Mouse (Mus musculus) kidney, embryonic 14.5 days (tissue): ENCODE measurements at regions not wholly inside any gene's neighbourhood (a gene's known extent, or its start where the extent isn't known, plus 50 kb on each side); places are given as distances from the start of the nearest gene placed in this dataset.

ENCODE experiments used
- ATAC-seq: fragments of 200-750 bp; cut with Nextera tagmentation; 2 replicates; pipeline ENCODE4 v1.8.0; 2017; ENCODE audit warnings: moderate number of reproducible peaks, mild to moderate bottlenecking, moderate TSS enrichment, moderate library complexity; ENCODE audit not compliant: low FRiP score, low TSS enrichment
- H3K27ac ChIP-seq: fragments of 300-500 bp; sonication (generic); 2 replicates; pipeline ENCODE4 v1.5.1; 2014; ENCODE audit warnings: low read depth, mild to moderate bottlenecking, low read length, moderate library complexity, mixed read lengths
- H3K27me3 ChIP-seq: fragments of 300-500 bp; sonication (generic); 2 replicates; pipeline ENCODE4 v1.6.1; 2014; ENCODE audit warnings: mild to moderate bottlenecking, low read length; ENCODE audit not compliant: control insufficient read depth, insufficient read depth
- H3K36me3 ChIP-seq: fragments of 300-500 bp; sonication (generic); 2 replicates; pipeline ENCODE4 v1.6.1; 2014; ENCODE audit warnings: low read length, mixed read lengths; ENCODE audit not compliant: control insufficient read depth, insufficient read depth
- H3K4me1 ChIP-seq: fragments of 300-500 bp; sonication (generic); 2 replicates; pipeline ENCODE4 v1.6.1; 2014; ENCODE audit warnings: low read length, mixed read lengths; ENCODE audit not compliant: control insufficient read depth, insufficient read depth
- H3K4me2 ChIP-seq: fragments of 300-500 bp; sonication (generic); replicated peaks from 2 replicates; pipeline ENCODE4 v1.6.1; 2014; ENCODE audit warnings: low read depth, mild to moderate bottlenecking, low read length
- H3K4me3 ChIP-seq: fragments of 300-500 bp; sonication (generic); 2 replicates; pipeline ENCODE4 v1.5.1; 2014; ENCODE audit warnings: mild to moderate bottlenecking, low read length
- H3K9ac ChIP-seq: fragments of 300-500 bp; sonication (generic); 2 replicates; pipeline ENCODE4 v1.6.1; 2014; ENCODE audit warnings: low read depth, mild to moderate bottlenecking, low read length, moderate library complexity
- H3K9me3 ChIP-seq: fragments of 300-500 bp; sonication (generic); 2 replicates; pipeline ENCODE4 v1.6.1; 2016; ENCODE audit warnings: low read length; ENCODE audit not compliant: control insufficient read depth
- WGBS: fragments of 180-500 bp; shearing (Covaris S2); extraction: QIAGEN DNeasy Blood & Tissue Kit; methylation state at CpG from one replicate; pipeline ENCODE4 v1.1.7; 2014; 5-methylcytosine and 5-hydroxymethylcytosine counted together

DNA sequence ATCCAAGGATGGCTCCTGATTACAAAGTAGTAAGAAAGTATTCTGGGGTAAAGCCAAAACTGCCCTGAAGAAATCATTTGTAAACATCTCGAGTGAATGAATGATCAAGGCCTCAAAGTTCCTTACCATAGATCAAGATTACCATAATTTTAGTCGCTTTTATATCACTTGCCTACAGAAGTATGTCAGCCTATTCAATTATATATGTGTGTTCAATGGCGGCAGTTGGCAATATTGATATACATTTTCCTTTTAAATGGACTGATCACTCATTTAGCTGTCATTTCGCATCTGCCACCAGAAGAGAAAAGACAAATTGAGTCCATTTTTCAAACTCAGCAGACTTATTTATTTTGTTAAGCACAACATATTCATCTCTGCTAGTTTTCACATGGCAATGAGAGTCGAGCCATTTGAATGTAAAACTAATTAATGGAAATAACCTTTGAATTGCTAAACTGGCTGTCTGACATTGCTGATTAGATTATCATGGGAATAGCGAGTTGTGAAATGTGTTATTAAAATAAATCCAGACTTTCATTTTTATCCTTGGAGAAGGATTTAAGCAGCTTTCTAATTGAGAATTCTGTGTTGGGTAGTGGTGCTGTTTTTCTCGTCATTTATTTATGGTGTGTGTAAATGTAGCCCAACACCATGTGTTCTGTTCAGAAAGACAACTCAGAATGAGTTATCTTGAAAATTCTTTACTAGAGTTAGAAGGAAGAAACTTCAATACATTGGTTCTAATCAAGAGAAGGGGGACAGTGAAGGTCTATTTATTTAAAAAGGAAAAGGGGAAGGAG, 350.6 kb upstream of the Clec14a start:
- no peaks in the 10 kb centered on the region for H3K27me3 ChIP-seq
- H3K4me1 ChIP-seq, result no peaks in the 10 kb centered on the region
- H3K36me3 ChIP-seq, result no peaks in the 10 kb centered on the region
- no peak for ATAC-seq
- WGBS, result 84% methylated on average over 7 of the region's 7 CpGs
- no peak overlapping the region for H3K9ac ChIP-seq
- H3K4me2 ChIP-seq, result no peak overlapping the region
- H3K4me3 ChIP-seq, result no peak overlapping the region
- no peaks in the 10 kb centered on the region for H3K9me3 ChIP-seq
- H3K27ac ChIP-seq, result no peak overlapping the region

DNA sequence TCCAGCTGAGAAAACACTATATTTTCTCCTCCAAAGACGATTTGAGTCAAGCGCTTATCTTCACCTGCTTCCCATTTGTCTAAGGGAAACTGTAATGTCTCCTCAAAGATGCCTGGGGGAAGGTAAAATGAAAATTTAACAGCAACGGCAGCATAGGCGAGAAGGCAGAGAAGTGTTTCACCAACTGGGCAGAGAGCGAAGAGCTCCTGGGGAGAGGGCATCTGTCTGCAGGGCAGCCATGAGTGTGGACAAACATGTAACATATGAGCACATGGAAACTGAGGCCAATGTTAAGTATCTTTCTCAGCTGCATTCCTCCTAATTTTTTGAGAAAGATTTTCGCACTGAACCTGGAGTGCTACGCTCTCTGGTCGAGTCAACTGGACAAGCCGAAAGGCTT, 325.7 kb upstream of the Clec14a start:
- no peak overlapping the region for H3K4me2 ChIP-seq
- no peak overlapping the region for H3K27ac ChIP-seq
- H3K4me3 ChIP-seq, result no peak overlapping the region
- 93% methylated on average over 9 of the region's 9 CpGs for WGBS
- H3K9ac ChIP-seq, result no peak overlapping the region
- H3K9me3 ChIP-seq, result no peaks in the 10 kb centered on the region
- H3K4me1 ChIP-seq, result no peaks in the 10 kb centered on the region
- no peak for ATAC-seq
- no peaks in the 10 kb centered on the region for H3K27me3 ChIP-seq
- no peaks in the 10 kb centered on the region for H3K36me3 ChIP-seq

DNA sequence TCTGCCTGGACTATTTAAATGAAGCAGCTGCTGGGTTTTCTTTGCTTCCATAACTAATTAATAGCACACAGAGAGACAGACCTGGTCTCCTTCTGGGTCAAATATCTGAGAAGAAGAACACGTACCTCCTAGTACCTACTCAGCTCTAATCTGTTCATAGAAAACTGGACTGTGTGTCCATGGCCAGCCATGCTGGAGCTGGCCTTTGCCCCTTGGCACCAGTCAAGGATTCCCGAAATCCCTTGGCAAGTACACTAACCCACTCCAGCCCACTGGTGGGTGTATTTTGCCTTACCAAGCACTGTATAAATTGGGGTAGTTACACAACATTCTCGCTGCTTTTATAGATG, 322.4 kb upstream of the Clec14a start:
- no peak overlapping the region for H3K27ac ChIP-seq
- WGBS, result 87% methylated on average over 3 of the region's 3 CpGs
- H3K27me3 ChIP-seq, result no peaks in the 10 kb centered on the region
- no peaks in the 10 kb centered on the region for H3K4me1 ChIP-seq
- no peak overlapping the region for H3K9ac ChIP-seq
- no peak overlapping the region for H3K4me3 ChIP-seq
- ATAC-seq, result no peak
- H3K4me2 ChIP-seq, result no peak overlapping the region
- no peaks in the 10 kb centered on the region for H3K36me3 ChIP-seq
- H3K9me3 ChIP-seq, result no peaks in the 10 kb centered on the region

DNA sequence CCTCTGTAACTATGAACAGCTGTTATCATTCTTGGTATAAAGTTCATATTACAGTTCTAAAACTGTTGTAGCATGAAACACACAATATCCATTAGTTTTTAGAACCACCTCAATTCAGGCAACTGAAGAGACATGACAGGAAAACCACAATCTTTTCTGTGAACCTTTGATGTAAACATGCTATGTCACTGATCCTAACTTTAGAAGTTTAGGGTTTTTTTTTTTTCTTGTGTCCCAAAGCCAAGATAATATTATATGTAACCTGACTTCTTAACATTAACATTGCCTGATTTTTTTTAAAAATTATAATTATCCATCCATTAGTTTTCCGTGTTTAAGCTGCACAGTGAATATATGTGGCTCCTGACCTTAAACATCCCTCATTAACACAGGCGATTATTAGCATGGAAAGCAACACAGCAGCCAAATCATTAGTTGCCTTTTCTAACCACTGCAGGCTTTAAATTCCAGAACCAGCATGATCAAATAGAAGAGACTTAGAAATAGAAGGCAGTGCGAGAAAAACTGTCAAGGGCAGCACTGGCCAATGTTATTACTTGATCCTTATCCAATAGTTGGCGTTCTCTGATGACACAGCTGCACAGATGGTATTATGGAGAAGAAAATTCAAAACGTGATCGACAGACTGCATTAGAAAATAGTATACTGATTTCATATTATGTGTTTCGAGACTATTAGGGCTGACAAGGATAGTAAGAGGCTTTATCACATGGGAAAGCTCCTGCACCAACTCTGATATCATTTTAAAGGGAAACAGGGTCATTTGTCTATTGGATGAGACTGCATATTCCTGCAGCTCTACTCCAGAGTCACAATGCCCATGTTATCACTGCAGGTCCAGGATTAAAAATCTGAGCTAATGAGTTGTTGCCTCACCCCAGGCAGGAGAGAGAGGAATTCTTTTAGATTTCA, 321.7 kb upstream of the Clec14a start:
- Histone ChIP-seq H3K27me3 (no peaks in the 10 kb centered on the region), H3K4me2 (no peak overlapping the region), H3K9ac (no peak overlapping the region), H3K27ac (no peak overlapping the region), H3K9me3 (no peaks in the 10 kb centered on the region), H3K4me3 (no peak overlapping the region), H3K36me3 (no peaks in the 10 kb centered on the region), H3K4me1 (no peaks in the 10 kb centered on the region)
- no peak for ATAC-seq
- 84% methylated on average over 7 of the region's 7 CpGs for WGBS

DNA sequence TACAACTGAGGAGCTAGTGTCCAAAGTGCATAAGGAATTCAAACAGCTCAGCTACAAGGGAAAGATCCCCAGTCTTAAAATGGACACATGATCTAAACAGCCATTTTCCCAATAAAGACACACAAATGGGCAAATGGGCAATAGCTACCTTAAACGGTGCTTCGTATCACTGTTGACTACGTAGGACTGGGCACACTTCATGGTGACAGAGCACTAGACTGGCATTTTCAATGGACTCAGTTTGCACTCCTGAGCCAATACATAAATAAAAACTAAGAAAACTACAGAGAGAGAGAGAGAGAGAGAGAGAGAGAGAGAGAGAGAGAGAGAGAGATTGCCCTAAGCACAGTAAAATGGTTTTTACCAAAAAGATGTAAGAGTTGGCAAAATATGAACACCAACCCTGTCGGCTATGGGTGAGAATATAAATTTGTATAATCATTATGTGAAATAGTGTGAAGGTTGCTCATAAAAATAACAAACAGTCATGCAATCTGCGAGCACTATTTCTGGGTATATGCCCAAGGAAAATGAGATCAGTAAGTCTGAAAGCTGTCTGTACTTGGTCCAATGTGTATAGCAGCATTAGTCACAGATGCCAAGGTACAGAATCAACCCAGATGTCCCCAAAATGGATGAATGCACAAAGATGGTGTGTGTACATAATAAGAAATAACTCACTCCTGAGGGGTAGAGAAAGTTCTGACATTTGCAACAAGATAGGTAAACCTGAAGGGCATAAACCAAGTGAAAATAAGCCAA, 312.9 kb upstream of the Clec14a start:
- Histone ChIP-seq H3K9me3 (no peaks in the 10 kb centered on the region), H3K4me1 (no peaks in the 10 kb centered on the region), H3K36me3 (no peaks in the 10 kb centered on the region), H3K9ac (no peak overlapping the region), H3K27me3 (no peaks in the 10 kb centered on the region), H3K4me3 (no peak overlapping the region), H3K27ac (no peak overlapping the region), H3K4me2 (no peak overlapping the region)
- 90% methylated on average over 5 of the region's 5 CpGs for WGBS
- ATAC-seq, result no peak

DNA sequence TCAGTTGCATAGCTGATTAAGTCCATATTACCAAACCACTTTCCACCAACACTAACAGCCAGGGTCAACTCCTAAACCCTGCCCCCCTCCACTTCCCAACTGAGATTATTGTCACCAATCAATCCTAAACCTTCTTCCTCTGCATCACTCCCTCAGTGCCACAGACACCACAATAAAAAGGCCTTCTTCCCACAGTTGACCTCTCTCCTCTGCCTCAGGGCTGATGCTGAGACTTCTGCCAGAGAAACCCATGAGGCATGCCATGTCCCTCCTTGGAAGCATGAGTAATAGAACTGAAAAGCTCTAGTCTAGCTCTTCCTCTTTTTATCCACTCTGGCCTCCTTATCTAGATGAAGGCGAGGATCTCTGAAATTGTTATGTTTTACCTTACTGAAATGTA, 300.0 kb upstream of the Clec14a start:
- no peak overlapping the region for H3K4me3 ChIP-seq
- H3K27ac ChIP-seq, result no peak overlapping the region
- H3K27me3 ChIP-seq, result no peaks in the 10 kb centered on the region
- H3K9me3 ChIP-seq, result no peaks in the 10 kb centered on the region
- WGBS, result 94% methylated on average over 1 of the region's 1 CpGs
- H3K9ac ChIP-seq, result no peak overlapping the region
- no peaks in the 10 kb centered on the region for H3K4me1 ChIP-seq
- no peaks in the 10 kb centered on the region for H3K36me3 ChIP-seq
- no peak overlapping the region for H3K4me2 ChIP-seq
- no peak for ATAC-seq

DNA sequence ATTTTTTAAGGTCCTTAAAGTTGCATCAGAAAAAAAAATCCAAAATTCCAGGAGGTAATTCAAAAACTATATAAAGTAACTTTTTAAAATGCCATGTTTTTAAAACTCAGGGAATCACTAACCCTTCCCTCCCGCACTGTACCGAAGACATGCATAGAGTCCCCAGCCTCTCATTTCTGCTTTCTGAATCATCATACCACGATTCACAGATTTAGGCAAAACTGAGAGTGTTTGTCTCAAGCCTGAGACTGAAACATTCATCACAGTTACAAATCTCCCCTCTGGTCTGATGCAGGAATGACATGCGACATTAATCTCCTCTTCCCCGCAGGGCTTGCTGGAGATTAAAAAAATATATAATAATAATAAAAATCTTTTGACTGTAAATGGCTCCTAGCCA, 291.8 kb upstream of the Clec14a start:
- ATAC-seq, result no peak
- Histone ChIP-seq H3K4me3 (no peak overlapping the region), H3K9me3 (no peaks in the 10 kb centered on the region), H3K36me3 (no peaks in the 10 kb centered on the region), H3K27ac (no peak overlapping the region), H3K9ac (no peak overlapping the region), H3K4me1 (no peaks in the 10 kb centered on the region), H3K27me3 (no peaks in the 10 kb centered on the region), H3K4me2 (no peak overlapping the region)
- 86% methylated on average over 5 of the region's 5 CpGs for WGBS

DNA sequence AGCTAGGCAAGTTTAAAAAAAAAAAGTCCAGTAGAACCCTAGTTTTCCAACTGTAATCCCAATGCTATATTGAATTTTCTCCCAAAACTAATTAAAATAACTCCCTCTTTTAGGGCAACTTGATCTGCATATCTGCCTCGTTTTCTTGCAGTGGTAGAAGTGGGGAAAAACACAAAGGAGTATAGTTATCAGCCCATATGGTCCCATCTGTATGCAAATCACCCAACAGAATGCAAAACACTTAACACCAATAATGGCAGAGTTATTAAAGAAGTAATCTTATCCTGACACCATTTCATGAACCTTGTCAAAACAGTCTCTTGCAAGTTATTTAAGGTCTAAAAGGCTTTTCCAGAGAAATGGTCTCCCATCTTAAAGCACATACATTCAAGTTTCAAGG, 290.7 kb upstream of the Clec14a start:
- Histone ChIP-seq H3K4me1 (no peaks in the 10 kb centered on the region), H3K27me3 (no peaks in the 10 kb centered on the region), H3K4me3 (no peak overlapping the region), H3K36me3 (no peaks in the 10 kb centered on the region), H3K9ac (no peak overlapping the region), H3K9me3 (no peaks in the 10 kb centered on the region), H3K4me2 (no peak overlapping the region), H3K27ac (no peak overlapping the region)
- WGBS, result 69% methylated on average over 1 of the region's 1 CpGs
- ATAC-seq, result no peak
